ENCODE assay signal across 7 mouse cellular contexts in genomic region chr7:111083733-111084120, GRCm38 (mm10). TPM values are rescaled to one million over a fixed set of nuclear protein-coding genes. Genes with fewer than 3 reads are reported as not detected.
DNase-seq lines count a peak whose midpoint lies in the region; ATAC-seq lines count a peak whose summit lies in the region.

No protein-coding gene starts in this region.

- H3K9ac ChIP-seq in embryonic facial prominence, embryonic 14.5 days (ENCODE audit: low read depth, low read length): peak overlapping the region; percentile 100
- H3K9ac ChIP-seq in limb, embryonic 11.5 days (ENCODE audit: low read length): peak overlapping the region; percentile 99
- peak overlapping the region; percentile 86 for H3K9ac ChIP-seq in stomach, embryonic 14.5 days (replicated peaks; ENCODE audit: low read depth, low read length)

- 0 out of 2 replicates have a peak, but pooled peaks cover 2% of the 10 kb centered on the region for H3K9me3 ChIP-seq in megakaryocyte, embryonic 14.5 days
- H3K9me3 ChIP-seq in embryonic facial prominence, embryonic 14.5 days (ENCODE audit: control insufficient read depth, low read length): no peaks in the 10 kb centered on the region
- H3K9me3 ChIP-seq in limb, embryonic 11.5 days (ENCODE audit: control insufficient read depth, low read length): no peaks in the 10 kb centered on the region
- no peaks in the 10 kb centered on the region for H3K9me3 ChIP-seq in stomach, embryonic 14.5 days (ENCODE audit: control insufficient read depth, low read depth, low read length)

- peaks cover 40% of the 10 kb centered on the region for H3K36me3 ChIP-seq in megakaryocyte, embryonic 14.5 days (replicated peaks; ENCODE audit: low read length)
- H3K36me3 ChIP-seq in embryonic facial prominence, embryonic 14.5 days (ENCODE audit: control insufficient read depth, insufficient read depth, low read length): peaks cover 32% of the 10 kb centered on the region
- peaks cover 18% of the 10 kb centered on the region for H3K36me3 ChIP-seq in limb, embryonic 11.5 days (ENCODE audit: control insufficient read depth, insufficient read depth, low read length)
- peaks cover 27% of the 10 kb centered on the region for H3K36me3 ChIP-seq in stomach, embryonic 14.5 days (ENCODE audit: control insufficient read depth, insufficient read depth, low read length)

- peak overlapping the region; percentile 97 for H3K4me3 ChIP-seq in megakaryocyte, embryonic 14.5 days (replicated peaks)
- peak overlapping the region; percentile 99 for H3K4me3 ChIP-seq in embryonic facial prominence, embryonic 14.5 days (ENCODE audit: low read depth, low read length)
- peak overlapping the region; percentile 94 for H3K4me3 ChIP-seq in limb, embryonic 11.5 days (ENCODE audit: low read depth, low read length)
- H3K4me3 ChIP-seq in stomach, embryonic 14.5 days (ENCODE audit: low read depth, low read length): peak overlapping the region; percentile 94

- no peaks in the 10 kb centered on the region for H3K27me3 ChIP-seq in megakaryocyte, embryonic 14.5 days (replicated peaks)
- no peaks in the 10 kb centered on the region for H3K27me3 ChIP-seq in embryonic facial prominence, embryonic 14.5 days (replicated peaks; ENCODE audit: control insufficient read depth, insufficient read depth, low read length)
- no peaks in the 10 kb centered on the region for H3K27me3 ChIP-seq in limb, embryonic 11.5 days (ENCODE audit: control insufficient read depth, insufficient read depth, low read length)
- no peaks in the 10 kb centered on the region for H3K27me3 ChIP-seq in stomach, embryonic 14.5 days (ENCODE audit: control insufficient read depth, insufficient read depth, low read length)

- peaks cover 32% of the 10 kb centered on the region for H3K4me1 ChIP-seq in megakaryocyte, embryonic 14.5 days
- H3K4me1 ChIP-seq in embryonic facial prominence, embryonic 14.5 days (ENCODE audit: control insufficient read depth, insufficient read depth, low read length): peaks cover 20% of the 10 kb centered on the region
- H3K4me1 ChIP-seq in limb, embryonic 11.5 days (ENCODE audit: control insufficient read depth, insufficient read depth, low read length): peaks cover 10% of the 10 kb centered on the region; the same call in 1 of the 2 replicates
- H3K4me1 ChIP-seq in stomach, embryonic 14.5 days (ENCODE audit: control insufficient read depth, insufficient read depth, low read length): peaks cover 6% of the 10 kb centered on the region; the same call in 1 of the 2 replicates

- WGBS in embryonic facial prominence, embryonic 14.5 days: 6% methylated on average over 4 of the region's 4 CpGs
- WGBS in limb, embryonic 11.5 days: 18% methylated on average over 4 of the region's 4 CpGs
- 8% methylated on average over 4 of the region's 4 CpGs for WGBS in stomach, embryonic 14.5 days

- ATAC-seq in megakaryocyte, adult 5-6 weeks (ENCODE audit: poor library complexity, severe bottlenecking): no peak
- ATAC-seq in embryonic facial prominence, embryonic 14.5 days (ENCODE audit: low read depth): no peak
- ATAC-seq in limb, embryonic 11.5 days (ENCODE audit: insufficient number of reproducible peaks, low FRiP score, low TSS enrichment, low read depth): no peak
- ATAC-seq in stomach, embryonic 14.5 days (ENCODE audit: insufficient number of reproducible peaks, insufficient read depth, low FRiP score, low read depth): no peak

- peak overlapping the region; percentile 80 for H3K4me2 ChIP-seq in embryonic facial prominence, embryonic 14.5 days (ENCODE audit: low read depth, low read length)
- peak overlapping the region; percentile 59 for H3K4me2 ChIP-seq in limb, embryonic 11.5 days (ENCODE audit: low read depth, severe bottlenecking)
- H3K4me2 ChIP-seq in stomach, embryonic 14.5 days (replicated peaks; ENCODE audit: low read depth, low read length): peak overlapping the region; percentile 68

- DNase-seq in embryonic facial prominence, embryonic 14.5 days (ENCODE audit: low spot score): peak; percentile 50
- no peak for DNase-seq in limb, embryonic 11.5 days (ENCODE audit: low spot score)
- DNase-seq in right cerebral cortex, postnatal 10 days (ENCODE audit: low spot score in 2 of 2): no peak
- no peak for DNase-seq in layer of hippocampus, postnatal 36 days

- peak overlapping the region; percentile 100 for H3K27ac ChIP-seq in embryonic facial prominence, embryonic 14.5 days (replicated peaks; ENCODE audit: low read depth, low read length)
- peak overlapping the region; percentile 100 for H3K27ac ChIP-seq in limb, embryonic 11.5 days (replicated peaks; ENCODE audit: low read depth, low read length)
- H3K27ac ChIP-seq in stomach, embryonic 14.5 days (ENCODE audit: low read length): peak overlapping the region; percentile 100

RNA-seq across cellular contexts. Expression of gene Eif4g2, which starts 0.9 kb away (rescaled TPM):
- 352 and 517 TPM in 2 replicates for polyA plus RNA-seq in megakaryocyte, embryonic 14.5 days (2012; ENCODE audit: insufficient read depth, low replicate concordance)
- total RNA-seq in megakaryocyte, adult 5-6 weeks (2015): 804 and 868 TPM in 2 replicates
- total RNA-seq in megakaryocyte, adult 5-6 weeks (2017): 448 and 663 TPM in 2 replicates
- 913 and 918 TPM in 2 replicates for polyA plus RNA-seq in embryonic facial prominence, embryonic 14.5 days (2014; fragmentation: Nextera tagmentation; extraction: Ambion mirVana)
- 1,587 and 1,677 TPM in 2 replicates for polyA plus RNA-seq in limb, embryonic 11.5 days (2014; fragmentation: Nextera tagmentation; extraction: Ambion mirVana)
- polyA plus RNA-seq in stomach, embryonic 14.5 days (2014; fragmentation: Nextera tagmentation; extraction: Ambion mirVana): 843 and 869 TPM in 2 replicates
- 100 to 1,000 TPM; 665 to 701 TPM for total RNA-seq in layer of hippocampus, postnatal 36 days (2021)

RNA-seq across cellular contexts. Expression of gene Ctr9, which starts 55.0 kb away (rescaled TPM):
- polyA plus RNA-seq in megakaryocyte, embryonic 14.5 days (2012; ENCODE audit: insufficient read depth, low replicate concordance): 1.0 and 10.6 TPM in 2 replicates
- total RNA-seq in megakaryocyte, adult 5-6 weeks (2015): 14.7 and 33.9 TPM in 2 replicates
- 47.0 and 48.3 TPM in 2 replicates for total RNA-seq in megakaryocyte, adult 5-6 weeks (2017)
- 59.4 and 62.7 TPM in 2 replicates for polyA plus RNA-seq in embryonic facial prominence, embryonic 14.5 days (2014; fragmentation: Nextera tagmentation; extraction: Ambion mirVana)
- polyA plus RNA-seq in limb, embryonic 11.5 days (2014; fragmentation: Nextera tagmentation; extraction: Ambion mirVana): 73.3 and 86.1 TPM in 2 replicates
- 60.2 and 63.3 TPM in 2 replicates for polyA plus RNA-seq in stomach, embryonic 14.5 days (2014; fragmentation: Nextera tagmentation; extraction: Ambion mirVana)
- total RNA-seq in layer of hippocampus, postnatal 36 days (2021): 10 to 100 TPM; 50.0 to 56.7 TPM
